Mouse (Mus musculus): Measurements from ENCODE around the gene Rpl35a. TPM values are rescaled to one million over a fixed set of nuclear protein-coding genes. Genes with fewer than 3 reads are reported as not detected.
"Not testable (repeated sequence)": the region's sequence is repeated elsewhere in the genome, so short reads cannot be mapped to it uniquely, and the experiment has no call there.

Rpl35a gene
- polyA plus RNA-seq, 1 experiment from 2014 or later: 1,136 TPM

DNA sequence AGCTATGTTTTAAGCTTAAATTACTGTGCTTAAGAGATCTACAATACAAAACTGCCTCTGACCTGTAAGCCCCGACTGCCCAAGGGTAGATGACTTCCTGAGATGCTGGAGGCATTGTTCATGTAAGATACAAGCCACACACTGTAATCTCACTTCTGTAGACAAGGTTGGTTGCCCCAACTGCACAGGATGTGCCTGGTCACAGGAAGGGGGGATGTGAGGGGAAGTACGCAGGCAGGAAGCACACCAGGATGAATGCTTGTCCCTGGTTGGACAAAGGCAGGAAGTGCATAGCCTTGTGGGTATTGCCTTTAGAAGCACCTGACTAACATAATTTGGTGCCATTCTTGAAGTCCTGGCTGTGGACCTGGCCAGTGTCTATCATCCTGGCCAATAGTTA, 13.0 kb upstream of the Rpl35a start:
- H3K9me3 ChIP-seq (ENCODE audit: control insufficient read depth, low read depth, low read length): no peaks in the 10 kb centered on the region
- H3K9ac ChIP-seq (replicated peaks; ENCODE audit: low read depth, low read length): no peak overlapping the region
- no peaks in the 10 kb centered on the region for H3K27me3 ChIP-seq (ENCODE audit: control insufficient read depth, insufficient read depth, low read length)
- no peaks in the 10 kb centered on the region for H3K36me3 ChIP-seq (ENCODE audit: control insufficient read depth, insufficient read depth, low read length)
- H3K4me2 ChIP-seq (replicated peaks; ENCODE audit: low read depth, low read length): no peak overlapping the region
- 0 out of 2 replicates have a peak, but pooled peaks cover 3% of the 10 kb centered on the region for H3K4me1 ChIP-seq (ENCODE audit: control insufficient read depth, insufficient read depth, low read length)
- 75% methylated on average over 2 of the region's 2 CpGs for WGBS
- no peak overlapping the region for H3K4me3 ChIP-seq (ENCODE audit: low read depth, low read length)
- ATAC-seq (ENCODE audit: insufficient number of reproducible peaks, insufficient read depth, low FRiP score, low read depth): no peak
- H3K27ac ChIP-seq (ENCODE audit: low read length): no peak overlapping the region

DNA sequence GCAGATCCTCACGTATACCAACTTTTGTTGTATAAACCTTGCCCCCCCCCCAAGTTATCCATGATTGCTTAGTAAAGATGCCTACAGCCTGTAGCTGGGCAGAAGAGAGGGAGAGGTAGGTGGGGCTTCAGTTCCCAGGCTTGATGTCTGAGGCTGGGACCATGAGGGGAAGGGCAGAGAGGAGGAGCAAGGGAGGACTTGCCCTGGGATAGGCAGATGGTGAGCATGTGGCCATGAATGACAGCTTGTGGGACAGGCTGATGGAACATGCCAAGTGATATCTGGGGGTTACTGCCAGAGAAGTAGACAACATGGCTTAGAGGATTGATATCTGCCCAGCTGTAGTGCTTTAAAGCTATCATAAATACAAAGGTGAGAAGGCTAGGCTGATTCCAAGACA, 8.2 kb upstream of the Rpl35a start:
- Histone ChIP-seq H3K4me2 (replicated peaks; ENCODE audit: low read depth, low read length) (no peak overlapping the region), H3K9ac (replicated peaks; ENCODE audit: low read depth, low read length) (no peak overlapping the region), H3K4me3 (ENCODE audit: low read depth, low read length) (no peak overlapping the region), H3K27ac (ENCODE audit: low read length) (no peak overlapping the region), H3K4me1 (ENCODE audit: control insufficient read depth, insufficient read depth, low read length) (no peaks in the 10 kb centered on the region), H3K36me3 (ENCODE audit: control insufficient read depth, insufficient read depth, low read length) (no peaks in the 10 kb centered on the region), H3K27me3 (ENCODE audit: control insufficient read depth, insufficient read depth, low read length) (no peaks in the 10 kb centered on the region), H3K9me3 (ENCODE audit: control insufficient read depth, low read depth, low read length) (no peaks in the 10 kb centered on the region)
- ATAC-seq (ENCODE audit: insufficient number of reproducible peaks, insufficient read depth, low FRiP score, low read depth): no peak
- 97% methylated on average over 1 of the region's 1 CpGs for WGBS

DNA sequence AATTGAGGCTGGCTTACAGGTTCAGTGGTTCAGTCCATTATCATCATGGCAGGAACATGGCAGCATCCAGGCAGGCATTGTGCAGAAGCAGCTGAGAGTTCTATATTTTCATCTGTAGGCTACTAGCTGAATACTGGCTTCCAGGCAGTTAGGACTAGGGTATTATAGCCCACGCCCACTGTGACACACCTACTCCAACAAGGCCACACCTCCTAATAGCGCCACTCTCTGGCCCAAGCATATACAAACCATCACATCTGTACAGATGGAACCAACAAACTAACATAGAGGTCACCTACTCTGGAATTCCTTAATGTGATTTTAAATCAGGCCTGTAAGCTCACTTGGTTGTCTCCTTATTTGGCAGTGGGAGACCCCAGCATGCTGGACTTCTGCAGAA, 7.6 kb upstream of the Rpl35a start:
- no peak overlapping the region for H3K9ac ChIP-seq (replicated peaks; ENCODE audit: low read depth, low read length)
- no peak overlapping the region for H3K4me3 ChIP-seq (ENCODE audit: low read depth, low read length)
- no peak overlapping the region for H3K27ac ChIP-seq (ENCODE audit: low read length)
- no peaks in the 10 kb centered on the region for H3K4me1 ChIP-seq (ENCODE audit: control insufficient read depth, insufficient read depth, low read length)
- no peaks in the 10 kb centered on the region for H3K36me3 ChIP-seq (ENCODE audit: control insufficient read depth, insufficient read depth, low read length)
- ATAC-seq (ENCODE audit: insufficient number of reproducible peaks, insufficient read depth, low FRiP score, low read depth): no peak
- WGBS: 63% methylated on average over 2 of the region's 2 CpGs
- H3K9me3 ChIP-seq (ENCODE audit: control insufficient read depth, low read depth, low read length): no peaks in the 10 kb centered on the region
- H3K4me2 ChIP-seq (replicated peaks; ENCODE audit: low read depth, low read length): no peak overlapping the region
- H3K27me3 ChIP-seq (ENCODE audit: control insufficient read depth, insufficient read depth, low read length): no peaks in the 10 kb centered on the region

DNA sequence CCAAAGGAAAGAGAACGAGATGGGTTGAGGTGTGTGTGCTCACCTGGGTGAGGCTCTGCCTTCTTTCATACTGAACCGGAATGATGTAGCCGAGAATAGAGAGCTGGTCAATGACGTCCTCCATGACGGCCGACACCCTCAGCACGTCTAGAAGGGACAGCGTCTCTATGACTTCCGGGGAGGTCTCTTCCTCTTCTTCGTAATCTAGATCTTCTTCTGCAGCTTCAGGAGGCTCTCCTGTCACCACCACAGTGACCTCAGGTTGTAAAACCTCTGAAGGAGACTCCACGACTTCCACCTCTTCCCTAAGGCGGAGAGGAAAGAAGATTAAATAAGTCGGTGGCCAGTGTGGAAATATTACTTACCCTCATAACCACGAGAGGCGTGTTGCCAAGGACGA, 6.4 kb upstream of the Rpl35a start:
- no peaks in the 10 kb centered on the region for H3K36me3 ChIP-seq (ENCODE audit: control insufficient read depth, insufficient read depth, low read length)
- no peaks in the 10 kb centered on the region for H3K4me1 ChIP-seq (ENCODE audit: control insufficient read depth, insufficient read depth, low read length)
- H3K9ac ChIP-seq (replicated peaks; ENCODE audit: low read depth, low read length): no peak overlapping the region
- H3K9me3 ChIP-seq (ENCODE audit: control insufficient read depth, low read depth, low read length): no peaks in the 10 kb centered on the region
- H3K4me3 ChIP-seq (ENCODE audit: low read depth, low read length): no peak overlapping the region
- no peak overlapping the region for H3K27ac ChIP-seq (ENCODE audit: low read length)
- 93% methylated on average over 16 of the region's 16 CpGs for WGBS
- no peak overlapping the region for H3K4me2 ChIP-seq (replicated peaks; ENCODE audit: low read depth, low read length)
- ATAC-seq (ENCODE audit: insufficient number of reproducible peaks, insufficient read depth, low FRiP score, low read depth): no peak
- no peaks in the 10 kb centered on the region for H3K27me3 ChIP-seq (ENCODE audit: control insufficient read depth, insufficient read depth, low read length)

DNA sequence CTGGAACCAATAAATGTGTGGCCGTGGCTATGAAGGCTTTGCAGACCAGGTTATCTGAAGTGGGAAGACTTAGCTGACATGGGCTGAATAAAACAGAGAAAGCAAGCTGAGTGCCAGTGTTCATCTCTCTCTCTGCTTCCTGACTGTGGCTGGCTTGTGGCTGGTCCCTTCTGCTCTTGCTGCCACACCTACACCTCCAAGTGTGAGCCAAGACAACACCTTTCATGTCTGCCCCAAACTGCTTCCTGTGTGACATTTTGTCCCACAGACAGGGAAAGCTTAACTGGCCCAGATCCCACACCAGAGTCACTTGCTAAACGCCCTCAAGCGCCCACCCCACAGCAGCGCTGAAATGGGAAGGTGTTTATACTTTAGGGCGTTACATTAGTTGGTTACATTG, 3.1 kb upstream of the Rpl35a start:
- Histone ChIP-seq H3K9ac (replicated peaks; ENCODE audit: low read depth, low read length) (no peak overlapping the region), H3K27ac (ENCODE audit: low read length) (no peak overlapping the region), H3K4me2 (replicated peaks; ENCODE audit: low read depth, low read length) (no peak overlapping the region), H3K4me1 (ENCODE audit: control insufficient read depth, insufficient read depth, low read length) (0 out of 2 replicates have a peak, but pooled peaks cover 7% of the 10 kb centered on the region), H3K27me3 (ENCODE audit: control insufficient read depth, insufficient read depth, low read length) (no peaks in the 10 kb centered on the region), H3K36me3 (ENCODE audit: control insufficient read depth, insufficient read depth, low read length) (peaks cover 3% of the 10 kb centered on the region; the same call in 1 of the 2 replicates), H3K4me3 (ENCODE audit: low read depth, low read length) (no peak overlapping the region), H3K9me3 (ENCODE audit: control insufficient read depth, low read depth, low read length) (no peaks in the 10 kb centered on the region)
- 66% methylated on average over 5 of the region's 5 CpGs for WGBS
- no peak for ATAC-seq (ENCODE audit: insufficient number of reproducible peaks, insufficient read depth, low FRiP score, low read depth)

DNA sequence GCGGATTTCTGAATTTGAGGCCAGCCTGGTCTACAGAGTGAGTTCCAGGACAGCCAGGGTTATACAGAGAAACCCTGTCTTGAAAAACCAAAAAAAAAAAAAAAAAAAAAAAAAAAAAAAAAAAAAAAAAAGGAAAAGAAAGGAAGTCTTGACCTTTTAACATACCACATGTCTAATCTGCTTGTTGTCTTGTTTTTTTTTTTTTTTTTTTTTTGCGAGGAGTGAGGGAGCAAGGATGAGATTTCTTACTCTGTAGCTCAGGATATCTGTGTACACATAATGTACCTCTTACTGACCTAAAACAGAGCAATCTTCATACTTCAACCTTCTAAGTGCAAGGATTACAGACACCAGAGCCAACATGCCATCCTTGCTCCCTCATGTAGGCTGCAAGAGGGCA, 1.3 kb upstream of the Rpl35a start:
- not testable (repeated sequence) for H3K9ac ChIP-seq (replicated peaks; ENCODE audit: low read depth, low read length); ATAC-seq (ENCODE audit: insufficient number of reproducible peaks, insufficient read depth, low FRiP score, low read depth); H3K4me2 ChIP-seq (replicated peaks; ENCODE audit: low read depth, low read length); H3K4me1 ChIP-seq (ENCODE audit: control insufficient read depth, insufficient read depth, low read length); H3K27ac ChIP-seq (ENCODE audit: low read length); H3K27me3 ChIP-seq (ENCODE audit: control insufficient read depth, insufficient read depth, low read length); H3K4me3 ChIP-seq (ENCODE audit: low read depth, low read length); H3K9me3 ChIP-seq (ENCODE audit: control insufficient read depth, low read depth, low read length)
- peaks cover 21% of the 10 kb centered on the region for H3K36me3 ChIP-seq (ENCODE audit: control insufficient read depth, insufficient read depth, low read length)
- WGBS: 80% methylated on average over 2 of the region's 2 CpGs

DNA sequence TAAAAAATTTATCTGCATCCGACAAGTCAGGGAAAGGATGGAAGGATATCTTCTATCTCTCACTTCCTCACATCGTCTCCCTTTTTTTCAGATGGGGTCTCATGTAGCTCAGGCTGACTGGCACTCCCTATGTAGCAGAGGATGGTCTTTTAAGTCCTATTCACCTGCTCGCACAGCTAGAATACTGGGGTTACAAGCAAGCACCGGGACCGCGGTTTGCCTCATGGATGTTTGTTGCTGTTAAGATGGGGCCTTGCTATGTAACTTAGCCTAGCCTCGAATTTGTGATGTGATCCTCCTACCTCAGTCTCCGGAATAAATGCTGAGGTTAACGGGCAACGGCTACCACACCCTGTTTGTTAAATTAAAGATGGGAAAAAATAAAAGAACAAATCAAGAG, 598 bp upstream of the Rpl35a start:
- Histone ChIP-seq H3K9ac (replicated peaks; ENCODE audit: low read depth, low read length) (no peak overlapping the region; the same call in 1 of the 2 replicates), H3K27ac (ENCODE audit: low read length) (no peak overlapping the region), H3K4me1 (ENCODE audit: control insufficient read depth, insufficient read depth, low read length) (0 out of 2 replicates have a peak, but pooled peaks cover 10% of the 10 kb centered on the region), H3K27me3 (ENCODE audit: control insufficient read depth, insufficient read depth, low read length) (no peaks in the 10 kb centered on the region), H3K4me3 (ENCODE audit: low read depth, low read length) (peak overlapping the region; percentile 99), H3K36me3 (ENCODE audit: control insufficient read depth, insufficient read depth, low read length) (peaks cover 28% of the 10 kb centered on the region), H3K4me2 (replicated peaks; ENCODE audit: low read depth, low read length) (peak overlapping the region; percentile 51), H3K9me3 (ENCODE audit: control insufficient read depth, low read depth, low read length) (no peaks in the 10 kb centered on the region)
- WGBS: 23% methylated on average over 10 of the region's 10 CpGs
- peak; percentile 34; the same call in 1 of the 2 replicates for ATAC-seq (ENCODE audit: insufficient number of reproducible peaks, insufficient read depth, low FRiP score, low read depth)

DNA sequence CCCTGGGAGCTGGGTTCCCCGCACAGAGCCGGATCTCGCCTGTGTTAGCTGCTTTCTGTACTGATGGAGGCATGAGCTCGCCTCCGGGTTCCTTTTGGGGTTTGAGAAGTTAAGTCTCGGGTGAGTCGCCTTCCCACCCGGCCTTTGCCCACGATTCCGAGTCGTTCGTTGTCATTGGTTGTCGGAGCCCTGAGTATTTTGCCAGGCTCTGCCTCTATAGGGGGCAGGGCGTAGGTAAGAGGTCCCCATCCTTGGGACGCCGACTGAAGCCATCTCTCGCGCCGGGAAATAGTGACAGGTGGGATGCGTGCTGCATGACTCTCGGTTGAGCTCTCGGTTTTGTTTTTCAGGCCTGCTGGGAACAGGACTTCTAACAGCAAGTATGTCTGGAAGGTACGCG, 533 bp downstream of the Rpl35a start:
- peaks cover 33% of the 10 kb centered on the region for H3K36me3 ChIP-seq (ENCODE audit: control insufficient read depth, insufficient read depth, low read length)
- H3K4me1 ChIP-seq (ENCODE audit: control insufficient read depth, insufficient read depth, low read length): 0 out of 2 replicates have a peak, but pooled peaks cover 10% of the 10 kb centered on the region
- ATAC-seq (ENCODE audit: insufficient number of reproducible peaks, insufficient read depth, low FRiP score, low read depth): peak; percentile 47
- WGBS: under 1% methylated on average over 24 of the region's 24 CpGs
- peak overlapping the region; percentile 99 for H3K4me3 ChIP-seq (ENCODE audit: low read depth, low read length)
- H3K27me3 ChIP-seq (ENCODE audit: control insufficient read depth, insufficient read depth, low read length): no peaks in the 10 kb centered on the region
- H3K9ac ChIP-seq (replicated peaks; ENCODE audit: low read depth, low read length): peak overlapping the region; percentile 97
- H3K27ac ChIP-seq (ENCODE audit: low read length): peak overlapping the region; percentile 86
- peak overlapping the region; percentile 51 for H3K4me2 ChIP-seq (replicated peaks; ENCODE audit: low read depth, low read length)
- H3K9me3 ChIP-seq (ENCODE audit: control insufficient read depth, low read depth, low read length): no peaks in the 10 kb centered on the region

DNA sequence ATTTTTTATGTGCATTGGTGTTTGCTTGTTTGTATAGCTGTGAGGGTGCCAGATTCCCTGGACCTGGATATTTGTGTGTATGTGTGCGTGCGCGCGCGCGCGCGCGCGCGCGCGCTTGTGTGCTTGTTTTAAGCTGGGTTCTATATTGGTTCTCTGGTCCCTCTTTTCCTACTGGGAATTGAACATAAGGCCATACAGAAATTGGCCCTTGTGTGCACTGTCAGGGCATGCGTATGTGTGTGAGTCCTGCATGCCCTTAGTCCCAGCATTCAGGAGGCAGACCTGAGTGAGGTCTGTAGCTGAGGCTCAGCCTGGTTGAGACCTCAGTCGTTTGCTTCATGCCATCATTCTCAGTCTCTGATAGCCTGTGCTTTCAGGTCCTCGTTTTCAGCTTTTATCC, 1.8 kb downstream of the Rpl35a start:
- peak overlapping the region; percentile 99 for H3K4me3 ChIP-seq (ENCODE audit: low read depth, low read length)
- H3K4me1 ChIP-seq (ENCODE audit: control insufficient read depth, insufficient read depth, low read length): 0 out of 2 replicates have a peak, but pooled peaks cover 10% of the 10 kb centered on the region
- ATAC-seq (ENCODE audit: insufficient number of reproducible peaks, insufficient read depth, low FRiP score, low read depth): no peak
- peak overlapping the region; percentile 51 for H3K4me2 ChIP-seq (replicated peaks; ENCODE audit: low read depth, low read length)
- H3K36me3 ChIP-seq (ENCODE audit: control insufficient read depth, insufficient read depth, low read length): peaks cover 33% of the 10 kb centered on the region
- no peaks in the 10 kb centered on the region for H3K9me3 ChIP-seq (ENCODE audit: control insufficient read depth, low read depth, low read length)
- H3K9ac ChIP-seq (replicated peaks; ENCODE audit: low read depth, low read length): no peak overlapping the region; the same call in 1 of the 2 replicates
- WGBS: 89% methylated on average over 16 of the region's 16 CpGs
- H3K27me3 ChIP-seq (ENCODE audit: control insufficient read depth, insufficient read depth, low read length): no peaks in the 10 kb centered on the region
- no peak overlapping the region for H3K27ac ChIP-seq (ENCODE audit: low read length)
